Mouse (Mus musculus) right cerebral cortex, postnatal 25 days (tissue): Measurements from ENCODE around the gene Xpnpep2.

Source experiments
- DNase-seq: peaks from one replicate; pipeline ENCODE4 v3.0.0; 2022

Gene Xpnpep2

DNA sequence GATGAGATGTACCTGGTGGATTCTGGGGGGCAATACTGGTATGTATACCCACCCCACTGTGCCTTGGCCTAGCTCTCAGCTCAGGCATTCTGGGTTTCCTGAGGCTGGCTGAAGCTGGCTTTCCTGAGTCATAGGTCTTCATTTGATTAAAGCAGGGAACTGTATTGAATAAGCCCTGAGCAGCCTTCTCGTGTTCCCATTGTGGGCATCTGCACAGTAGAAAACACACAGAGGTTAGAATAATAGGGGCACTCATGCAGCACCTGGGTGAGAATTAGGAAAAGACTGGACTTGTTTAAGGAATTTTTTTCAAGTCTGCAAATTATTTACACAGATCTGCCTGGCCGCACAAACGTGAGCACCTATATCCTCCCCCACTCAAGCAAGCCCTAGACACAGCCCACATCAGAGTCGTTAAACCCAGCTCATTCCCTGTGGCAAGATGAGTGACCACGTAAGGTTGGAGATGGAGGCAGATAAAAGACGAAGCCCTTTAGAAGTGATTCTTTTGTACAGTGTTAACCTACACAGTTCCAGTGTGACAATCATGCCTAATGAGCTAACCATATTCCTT, 18.5 kb downstream of the Xpnpep2 start:
- no peak for DNase-seq

DNA sequence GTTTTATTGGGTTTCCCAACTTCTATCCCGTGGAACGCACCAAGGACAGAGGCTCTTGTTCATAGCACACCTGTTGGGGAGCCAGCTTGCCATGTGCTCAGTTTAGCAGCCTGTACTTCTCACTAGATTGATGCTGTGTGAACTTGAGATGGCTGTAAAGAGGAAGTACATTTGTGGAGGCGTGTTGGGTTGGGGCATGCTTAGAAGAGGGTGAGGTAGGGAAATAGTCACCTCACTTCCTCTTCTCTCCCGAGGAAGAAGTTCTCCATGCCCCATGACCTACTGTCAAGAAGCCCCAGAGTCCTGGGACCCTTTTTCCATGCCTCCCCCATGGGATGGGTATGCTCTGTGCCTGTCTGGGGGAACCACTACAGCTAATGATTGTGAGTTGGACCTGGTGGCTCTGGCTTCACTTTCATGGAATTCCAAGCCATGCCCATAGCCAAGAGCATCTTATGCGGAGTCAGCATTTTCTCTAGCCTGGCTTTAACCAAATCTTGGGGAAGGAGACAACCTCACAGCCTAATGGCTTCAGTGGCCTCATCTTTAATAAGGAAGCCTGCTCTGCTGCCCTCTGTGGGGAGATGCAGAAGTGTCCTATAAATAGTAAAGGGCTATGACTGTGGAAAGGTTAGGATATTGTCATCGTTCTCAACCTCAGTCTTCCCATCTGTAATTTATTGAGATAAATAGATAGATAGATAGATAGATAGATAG, 19.1 kb downstream of the Xpnpep2 start:
- no peak for DNase-seq

DNA sequence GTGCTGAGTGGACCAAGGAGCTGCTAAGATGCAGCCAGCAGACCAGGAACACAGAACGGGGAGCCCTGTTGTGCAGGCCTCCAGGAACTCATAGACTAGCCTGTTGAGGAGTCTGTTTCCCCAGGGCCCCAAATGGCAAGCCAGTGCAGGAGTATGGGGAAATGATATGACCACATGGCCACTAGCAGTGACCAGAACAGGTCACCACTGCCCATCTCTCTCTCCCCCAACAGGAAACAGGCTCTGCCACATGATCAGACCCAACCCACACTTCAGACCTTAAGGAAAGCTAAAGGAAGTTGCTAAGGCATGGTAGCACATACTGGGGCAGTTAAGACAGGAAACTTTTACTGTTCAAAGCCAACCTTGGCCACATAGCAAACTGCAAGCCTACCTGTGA, 20.6 kb downstream of the Xpnpep2 start:
- no peak for DNase-seq

DNA sequence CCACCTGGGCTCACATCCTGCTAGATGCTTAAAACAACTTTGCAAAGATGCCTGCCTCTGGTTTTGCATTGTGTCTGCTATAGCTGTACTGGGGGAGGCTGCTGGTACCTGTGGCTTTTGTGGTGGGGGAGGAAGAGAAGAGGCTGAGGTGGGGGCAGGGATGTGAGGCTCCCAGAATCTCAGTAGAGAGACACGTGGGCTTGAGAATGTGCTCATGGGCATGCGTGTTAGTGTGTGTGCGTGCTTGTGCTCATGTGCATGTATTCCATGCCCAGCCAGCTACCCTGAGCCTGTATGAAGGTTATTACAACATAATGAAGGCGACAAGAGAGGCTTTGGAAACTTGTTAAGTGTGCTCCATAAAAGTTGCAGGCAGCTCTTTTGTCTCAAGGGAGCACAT, 28.4 kb downstream of the Xpnpep2 start:
- DNase-seq: no peak

DNA sequence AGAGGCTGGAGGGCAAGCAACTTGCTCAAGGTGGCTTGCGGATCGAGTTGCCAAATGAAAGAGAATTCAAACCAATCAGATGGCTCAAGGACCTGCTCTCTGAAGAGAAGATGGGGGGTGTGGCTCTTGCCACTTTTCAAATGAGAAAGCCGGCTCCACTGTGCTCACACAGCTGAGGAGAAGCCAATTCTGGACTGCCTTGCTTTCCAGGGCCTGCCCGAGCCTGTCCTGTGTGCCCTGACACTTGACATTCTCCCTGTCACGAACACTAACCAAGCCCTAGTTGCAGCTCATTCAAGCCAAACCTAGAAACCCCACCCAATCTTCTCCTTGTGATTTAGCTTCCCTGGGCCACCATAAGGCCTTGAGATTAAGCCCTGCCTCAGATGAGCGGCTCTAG, 29.5 kb downstream of the Xpnpep2 start:
- no peak for DNase-seq

DNA sequence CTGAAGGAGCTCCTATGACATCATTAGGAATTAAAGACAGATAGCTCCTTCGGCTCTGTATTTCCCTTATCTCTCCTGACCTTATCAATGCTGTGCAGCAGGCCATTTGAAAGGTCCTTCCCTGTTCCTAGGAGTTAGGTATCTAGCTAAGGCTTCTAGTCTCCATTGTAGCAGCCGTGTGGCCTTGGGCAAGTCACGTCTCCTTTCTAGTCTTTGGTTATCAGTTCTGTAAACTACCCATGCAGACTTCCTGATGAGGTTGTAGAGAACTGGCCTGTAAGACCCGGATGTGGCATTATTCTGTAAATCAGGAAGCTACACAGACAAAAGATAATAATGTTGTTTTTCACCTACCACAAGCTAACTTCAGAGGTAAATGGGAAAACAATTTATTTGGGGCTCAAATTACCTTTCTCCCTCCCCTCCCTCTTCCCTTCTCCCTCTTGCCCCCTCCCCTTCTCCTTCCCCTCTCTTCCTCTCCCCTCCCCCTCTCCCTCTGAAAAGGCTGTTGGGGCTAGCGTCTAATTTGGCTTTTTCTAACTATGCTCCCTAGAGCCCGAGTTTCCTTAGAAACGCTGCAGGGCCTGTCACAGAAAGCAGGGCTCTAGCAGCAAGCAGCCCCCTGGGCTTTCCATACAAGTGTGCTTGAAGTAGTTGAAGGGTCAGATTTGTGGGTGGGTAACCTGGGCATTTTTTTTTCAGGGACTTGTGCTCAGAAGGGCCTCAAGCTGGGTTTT, 30.2 kb downstream of the Xpnpep2 start:
- DNase-seq: no peak

DNA sequence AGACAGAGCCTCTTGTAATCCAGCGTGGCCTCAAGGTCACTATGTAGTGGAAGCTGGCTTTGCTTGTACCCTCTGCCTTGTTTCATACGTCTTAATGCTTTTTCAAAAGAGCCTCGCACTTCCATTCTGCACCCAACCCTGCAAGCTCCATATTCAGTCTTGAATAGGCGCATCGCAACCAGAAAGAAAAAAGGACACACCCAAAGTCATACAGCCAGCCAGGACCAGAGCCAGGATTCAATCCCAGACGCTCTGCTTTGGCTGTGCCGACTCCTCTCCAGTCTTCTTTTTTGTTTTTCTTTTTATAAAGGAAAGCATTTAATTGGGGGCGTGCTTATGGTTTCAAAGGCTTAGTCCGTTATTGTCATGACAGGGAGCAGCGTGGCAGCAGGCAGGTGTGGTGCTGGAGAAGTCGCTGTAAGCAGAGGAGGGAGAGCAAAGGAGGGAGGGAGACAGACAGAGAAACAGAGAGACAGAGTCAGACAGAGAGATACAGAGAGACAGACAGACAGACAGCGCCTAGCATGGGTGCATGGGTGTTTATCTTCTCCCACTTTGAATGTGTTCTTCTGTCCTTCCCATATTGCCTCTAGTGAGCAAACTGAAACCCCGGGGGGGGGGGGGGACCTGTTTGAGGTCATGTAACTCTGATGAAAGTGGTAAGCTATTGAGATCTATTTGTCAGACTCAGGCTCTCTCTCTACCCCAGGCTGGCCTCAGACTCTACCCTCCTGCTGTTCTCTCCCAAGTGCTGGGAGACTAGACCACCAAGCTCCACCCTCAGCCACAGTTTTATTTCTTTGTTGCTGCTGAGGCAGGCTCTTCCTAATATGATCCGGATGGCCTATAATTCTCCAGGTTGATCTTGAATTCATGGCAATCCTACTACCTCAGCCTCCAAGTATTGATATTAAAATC, 31.1 kb downstream of the Xpnpep2 start:
- DNase-seq: no peak

DNA sequence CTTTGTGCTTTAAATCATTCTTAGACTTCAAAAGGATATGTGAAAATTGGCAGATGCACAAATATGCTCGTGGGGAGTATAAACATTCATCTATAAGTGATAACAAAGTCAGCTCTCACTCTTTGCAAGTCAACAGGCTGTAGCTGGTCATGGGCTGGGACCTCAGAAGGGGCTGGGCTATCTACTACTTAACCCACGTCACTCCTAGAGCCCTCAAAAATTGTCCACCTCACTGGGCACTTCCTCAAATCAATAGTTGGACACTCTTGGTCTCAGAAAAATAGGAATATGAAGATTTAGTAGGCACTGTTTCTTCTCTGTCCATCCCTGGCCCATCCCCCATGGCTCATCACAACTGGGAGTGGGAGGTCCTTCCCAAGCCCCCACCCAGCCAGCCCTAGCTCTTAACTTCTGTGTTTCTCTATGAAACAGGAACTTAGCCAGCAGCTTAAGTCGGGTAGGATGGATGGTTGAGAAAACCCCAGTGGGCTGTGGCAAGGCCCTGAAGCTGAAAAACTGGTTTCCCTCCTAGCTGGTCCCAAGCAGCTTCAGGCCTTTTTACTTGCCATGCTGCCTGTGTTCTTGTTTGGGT, 31.9 kb downstream of the Xpnpep2 start:
- DNase-seq: no peak

DNA sequence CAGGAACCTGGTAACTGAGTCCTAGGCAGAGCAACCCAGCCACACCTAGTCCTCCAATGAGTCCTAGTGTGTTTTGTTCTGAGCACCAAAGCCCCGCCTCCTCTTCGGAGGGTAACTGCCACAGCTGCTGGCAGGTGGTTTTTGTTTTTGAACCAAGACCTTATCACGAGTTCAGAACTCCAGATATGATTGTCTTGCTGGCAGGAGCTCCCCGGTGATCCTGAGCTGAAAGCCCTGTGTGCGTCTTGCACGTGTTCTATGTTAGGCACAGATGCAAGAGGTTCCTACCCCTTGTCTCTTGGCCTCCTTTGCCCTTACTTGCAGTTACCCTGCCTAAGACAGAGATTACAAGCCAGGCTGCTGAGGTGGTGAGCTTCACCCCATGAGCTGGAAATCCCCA, 33.0 kb downstream of the Xpnpep2 start:
- DNase-seq: no peak

DNA sequence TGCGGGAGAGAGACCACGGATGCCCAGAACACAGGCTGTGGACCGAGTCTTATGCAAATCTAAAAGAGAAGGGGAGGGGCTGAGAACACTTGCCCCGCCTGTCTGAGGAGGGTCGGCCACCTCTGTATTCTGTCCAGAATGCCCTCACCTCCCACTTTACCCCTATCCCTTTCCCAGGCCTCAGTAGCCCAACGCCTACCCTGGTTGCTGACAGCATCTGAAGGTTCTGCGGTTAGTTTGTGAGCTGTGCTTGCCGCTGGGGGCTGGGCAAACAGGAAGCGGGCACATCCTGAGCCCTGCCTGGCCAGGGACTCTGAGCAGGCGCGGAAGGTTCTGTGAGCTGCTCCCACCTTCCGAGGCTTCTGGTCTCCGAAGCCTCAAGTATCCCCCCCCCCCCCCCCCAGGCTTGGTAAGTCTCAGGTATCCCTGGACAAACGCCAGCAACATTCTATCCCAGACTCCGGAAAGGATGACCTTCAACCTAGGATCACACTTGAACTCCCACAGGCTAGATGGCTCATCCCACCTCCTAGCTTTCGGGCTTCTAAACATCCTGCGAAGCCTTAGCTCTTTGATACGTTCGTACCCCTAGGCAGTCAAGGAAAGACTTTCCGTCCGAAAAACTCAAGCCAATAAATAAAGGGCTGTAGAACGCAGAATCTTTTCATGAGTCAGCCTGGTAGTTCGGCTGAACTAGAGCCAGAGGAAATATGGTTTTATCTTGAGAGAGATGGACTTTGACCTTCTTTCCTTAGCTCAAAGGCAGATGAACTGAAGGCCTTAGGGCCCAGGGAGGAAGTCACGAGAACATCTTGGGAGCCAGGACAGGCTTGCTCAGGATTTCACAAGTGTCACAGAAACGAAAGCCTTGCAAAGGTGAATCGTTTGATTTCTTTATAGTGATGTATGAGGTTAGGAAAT, 35.1 kb downstream of the Xpnpep2 start:
- DNase-seq: no peak

DNA sequence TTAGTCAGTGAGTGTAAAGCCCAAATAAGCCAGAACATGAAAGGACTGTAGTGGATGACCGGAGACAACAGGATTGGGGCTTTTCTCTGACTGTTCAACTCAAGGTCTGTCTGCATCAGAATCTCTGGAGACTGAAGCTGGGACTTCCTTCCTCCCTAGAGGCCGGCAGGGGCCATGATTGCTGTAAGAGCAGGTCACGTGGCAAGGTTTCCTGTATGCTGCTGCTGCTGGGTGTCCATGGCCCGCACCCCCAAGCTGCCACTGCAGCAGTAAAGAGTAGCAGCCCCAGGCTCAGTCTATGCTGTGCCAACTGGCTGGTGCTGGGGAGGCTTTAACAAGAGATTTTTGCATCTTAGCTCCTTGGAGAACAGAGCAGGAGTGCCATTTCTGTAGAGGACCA, 37.7 kb downstream of the Xpnpep2 start, which contains the start of gene Sash3:
TSS of gene Sash3 (plus strand) at position 175 of the 400 bp plus-strand sequence.
- DNase-seq: no peak

DNA sequence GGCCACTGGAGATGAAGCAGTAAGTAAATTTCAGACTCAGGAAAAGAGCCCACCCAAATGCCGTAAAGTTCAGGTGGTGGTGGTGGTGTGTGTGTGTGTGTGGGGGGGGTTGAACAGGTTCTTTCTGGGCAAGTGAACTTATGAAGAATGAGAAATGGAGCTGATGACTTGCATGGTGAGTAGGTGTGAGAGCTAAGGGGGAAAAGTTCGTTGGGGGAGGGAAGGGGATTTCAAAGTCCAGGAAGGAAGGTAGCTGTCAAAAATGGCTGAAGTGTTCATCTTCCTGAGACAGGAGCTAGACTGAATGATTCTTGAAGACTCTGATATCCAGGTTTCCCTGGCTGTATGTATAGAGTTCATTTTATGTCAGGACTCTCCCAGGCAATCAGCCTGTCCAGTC, 38.7 kb downstream of the Xpnpep2 start:
- no peak for DNase-seq

DNA sequence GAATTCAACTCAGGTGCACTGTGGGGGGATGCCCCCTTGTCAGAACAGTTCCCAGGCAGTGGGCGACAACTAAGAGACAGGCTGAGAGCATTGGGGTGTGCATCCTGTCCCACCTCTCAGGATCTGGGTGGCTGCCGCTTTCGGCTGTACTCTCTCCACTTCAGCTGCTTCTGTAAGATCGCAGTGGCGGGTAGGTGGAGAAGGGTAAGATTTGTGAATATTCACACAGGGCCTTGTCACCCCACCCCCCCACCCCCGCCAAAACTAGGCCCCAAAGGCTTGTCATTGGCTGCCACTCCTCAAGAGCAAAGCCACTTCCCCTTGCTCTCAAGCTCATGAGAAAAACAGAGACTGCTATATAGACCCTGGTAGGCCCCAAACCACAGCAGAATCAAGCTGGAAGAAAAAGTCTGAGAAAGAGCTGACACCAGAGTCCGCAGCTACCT, 39.2 kb downstream of the Xpnpep2 start:
- no peak for DNase-seq

DNA sequence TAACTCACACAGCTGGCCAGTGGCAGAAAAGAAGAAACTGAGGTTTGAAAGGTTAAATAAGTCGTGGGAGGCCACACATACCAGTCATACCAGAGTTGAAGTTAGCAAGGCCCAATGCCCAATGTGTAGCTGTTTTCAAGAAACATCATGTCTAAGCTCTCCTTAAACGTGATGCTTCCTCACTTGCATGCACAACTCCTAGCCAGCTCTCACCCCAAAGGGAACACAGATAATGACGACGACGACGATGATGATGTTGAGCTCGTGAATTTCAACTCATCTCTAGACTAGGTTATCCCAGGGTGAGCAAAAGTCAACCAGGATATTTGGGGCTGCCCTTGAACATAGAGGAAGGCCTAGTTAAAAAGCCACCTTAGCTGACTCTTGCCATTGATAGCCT, 43.6 kb downstream of the Xpnpep2 start:
- no peak for DNase-seq

DNA sequence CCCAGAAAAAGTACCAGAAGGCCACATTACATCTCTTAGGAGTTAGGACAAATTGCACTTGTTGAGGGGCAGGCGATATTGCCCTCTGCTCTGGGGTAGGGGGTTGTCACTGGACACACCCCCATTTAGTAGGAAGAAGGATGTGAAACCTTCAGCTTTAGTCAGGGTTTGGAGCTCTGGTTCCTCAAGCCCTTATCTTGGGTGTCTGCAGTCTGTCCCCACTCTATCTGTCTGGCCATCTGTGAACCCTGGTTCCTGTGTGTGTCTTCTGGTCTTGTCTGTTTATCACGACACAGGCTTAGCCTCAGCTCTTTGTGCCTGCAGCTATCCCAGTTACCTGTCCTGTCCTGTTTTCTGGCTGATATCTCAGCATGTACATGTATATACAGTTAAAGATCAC, 44.9 kb downstream of the Xpnpep2 start:
- DNase-seq: no peak

DNA sequence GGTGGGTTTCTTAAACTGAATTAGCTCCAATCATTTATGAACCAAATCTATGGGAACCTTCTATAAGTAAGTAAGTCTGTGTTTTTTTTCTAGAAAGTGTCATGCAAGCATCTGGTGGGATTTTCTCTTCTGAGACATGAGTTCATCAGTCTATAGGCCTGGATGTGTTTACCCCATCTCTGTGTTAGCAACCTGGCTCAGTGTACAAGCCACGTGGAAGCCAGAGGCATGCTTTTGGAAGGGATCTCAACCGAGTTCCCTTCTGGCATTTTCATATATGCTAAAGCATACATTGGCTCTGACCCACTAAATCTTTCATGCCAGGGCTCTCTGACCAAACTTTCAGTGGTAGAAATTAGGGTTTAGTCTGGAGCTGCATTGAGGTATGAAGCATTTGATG, 45.4 kb downstream of the Xpnpep2 start:
- DNase-seq: no peak

DNA sequence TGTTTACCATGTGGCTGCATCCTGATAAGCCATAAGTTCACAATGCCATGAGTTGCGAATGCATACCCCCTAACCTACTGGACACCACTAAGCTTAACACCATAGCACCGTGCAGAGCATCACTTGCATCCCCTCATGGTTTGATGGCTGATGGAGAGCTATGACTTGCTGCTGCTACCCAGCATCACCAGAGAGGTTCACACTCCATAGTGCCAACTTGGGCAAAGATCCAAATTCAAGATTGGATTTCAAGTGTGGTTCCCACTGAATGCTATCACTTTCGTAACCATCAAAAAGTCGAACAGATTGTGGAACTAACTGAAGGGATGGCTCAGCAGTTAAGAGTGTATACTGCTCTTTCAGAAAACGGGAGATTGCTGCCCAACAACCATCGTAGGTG, 47.0 kb downstream of the Xpnpep2 start:
- DNase-seq: no peak

DNA sequence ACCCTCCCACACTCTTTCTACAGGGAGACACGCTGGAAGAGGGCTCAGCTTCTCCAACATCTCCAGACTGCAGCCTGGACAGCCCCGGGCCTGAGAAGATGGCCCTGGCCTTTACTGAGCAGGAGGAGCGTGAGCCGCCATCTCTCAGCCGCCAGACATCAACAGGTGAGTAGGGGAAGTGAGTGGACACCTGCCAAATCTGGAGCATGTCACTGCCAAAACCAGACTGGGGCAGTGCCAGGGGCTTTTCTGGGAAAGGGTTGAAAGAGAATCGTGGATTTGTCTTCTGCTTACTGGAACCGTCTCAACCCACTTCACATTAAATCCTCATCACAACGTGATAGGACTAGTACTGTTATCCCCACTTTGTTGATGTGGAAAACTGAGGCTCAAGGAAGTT, 48.9 kb downstream of the Xpnpep2 start:
- no peak for DNase-seq

DNA sequence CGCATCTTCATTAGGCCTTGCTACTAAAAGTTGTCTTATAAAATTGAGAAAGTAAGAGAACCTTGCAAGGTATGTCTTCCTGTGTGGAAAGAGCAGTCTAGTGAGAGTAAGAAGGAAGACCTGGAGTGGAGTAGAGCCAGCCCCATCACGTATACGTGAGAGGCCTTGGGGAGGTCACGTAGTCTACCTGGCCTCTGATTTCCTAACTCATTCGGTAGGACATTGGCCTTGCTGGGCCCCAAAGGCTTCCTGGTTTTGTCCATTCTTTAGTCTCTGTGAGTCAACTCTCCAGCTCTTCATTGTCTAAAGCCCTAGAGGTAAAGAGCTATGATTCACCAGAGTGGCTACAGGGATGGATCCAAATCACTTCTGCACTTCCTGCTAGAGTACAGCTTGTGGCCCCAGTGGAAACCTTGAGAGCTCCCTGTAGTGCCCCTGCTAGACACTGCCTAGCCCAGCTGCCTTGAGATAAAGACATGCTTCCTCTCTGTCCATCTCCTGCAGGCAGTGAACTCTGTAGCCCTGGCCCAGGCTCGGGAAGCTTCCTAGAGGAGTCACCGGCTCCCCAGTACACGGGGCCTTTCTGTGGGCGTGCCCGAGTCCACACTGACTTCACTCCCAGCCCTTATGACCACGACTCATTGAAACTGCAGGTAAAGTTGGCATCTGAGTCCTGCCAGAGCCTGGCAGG, 49.8 kb downstream of the Xpnpep2 start:
- DNase-seq: no peak

DNA sequence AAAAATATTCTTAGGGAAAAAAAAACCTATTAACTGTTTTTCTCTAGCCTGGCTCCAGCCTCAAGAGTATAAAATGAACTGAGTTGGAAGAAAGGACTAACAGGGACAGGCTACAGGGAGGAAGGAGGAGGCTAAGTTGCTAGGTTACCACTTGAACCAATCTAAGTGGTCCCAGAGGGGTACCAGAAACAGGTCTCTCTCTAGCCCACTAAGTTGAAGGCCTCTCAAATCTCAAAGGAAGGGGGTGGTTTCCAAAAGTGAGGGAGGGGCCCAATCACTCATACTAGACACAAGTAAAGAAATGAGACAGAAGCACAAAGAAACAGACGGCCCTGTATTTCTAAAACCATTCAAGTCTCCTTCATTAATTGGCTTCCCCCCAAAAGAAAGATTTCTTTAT, 61.4 kb downstream of the Xpnpep2 start:
- no peak for DNase-seq

DNA sequence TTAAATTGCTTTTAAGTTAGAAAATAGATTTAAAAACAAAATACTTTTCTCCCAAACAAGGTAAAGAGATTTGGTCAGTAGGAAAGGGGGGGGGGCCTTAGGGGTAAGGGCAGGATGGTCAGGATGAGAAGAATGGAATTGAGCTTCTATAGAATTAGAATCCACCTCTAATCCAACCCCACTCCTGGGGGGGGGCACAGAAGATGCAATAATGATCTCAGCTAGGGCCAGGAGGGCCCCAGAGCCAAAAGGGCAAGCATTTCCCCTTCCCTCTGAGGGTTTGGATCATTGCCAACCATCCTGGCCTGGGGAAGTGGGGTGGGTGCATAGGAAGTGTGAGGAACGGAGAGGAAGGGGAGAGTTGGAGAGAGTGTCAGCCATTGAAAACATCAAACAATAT, 61.8 kb downstream of the Xpnpep2 start:
- DNase-seq: no peak
